Mouse (Mus musculus) midbrain, embryonic 10.5 days (tissue): ENCODE measurements around the gene Cox6b2. TPM values are rescaled to one million over a fixed set of nuclear protein-coding genes. Genes with fewer than 3 reads are reported as not detected.

Experiments
- DNase-seq: peaks from one replicate; pipeline ENCODE4 v3.0.0-alpha.2; 2017; ENCODE audit warnings: low spot score
- H3K27ac ChIP-seq: fragments of 300-500 bp; sonication (generic); replicated peaks from 2 replicates; pipeline ENCODE4 v1.5.1; 2016; ENCODE audit warnings: mild to moderate bottlenecking
- H3K27me3 ChIP-seq: fragments of 300-500 bp; sonication (generic); 2 replicates; pipeline ENCODE4 v1.6.1; 2016; ENCODE audit warnings: low read depth, mild to moderate bottlenecking; ENCODE audit not compliant: poor library complexity, severe bottlenecking
- H3K36me3 ChIP-seq: fragments of 300-500 bp; sonication (generic); 2 replicates; pipeline ENCODE4 v1.6.1; 2016; ENCODE audit warnings: mild to moderate bottlenecking, moderate library complexity
- H3K4me1 ChIP-seq: fragments of 300-500 bp; sonication (generic); 2 replicates; pipeline ENCODE4 v1.6.1; 2016
- H3K4me3 ChIP-seq: fragments of 300-500 bp; sonication (generic); 2 replicates; pipeline ENCODE4 v1.5.1; 2016; ENCODE audit warnings: mild to moderate bottlenecking, moderate library complexity
- H3K9me3 ChIP-seq: fragments of 300-500 bp; sonication (generic); replicated peaks from 2 replicates; pipeline ENCODE4 v1.6.1; 2016; ENCODE audit warnings: mild to moderate bottlenecking
- WGBS: fragments of 180-500 bp; shearing (Covaris S2); methylation state at CpG from one replicate; pipeline ENCODE4 v1.1.7; 2016; 5-methylcytosine and 5-hydroxymethylcytosine counted together
- polyA plus RNA-seq: library from polyadenylated mRNA; unstranded; fragments of >200 nt; fragmentation: Nextera tagmentation; extraction: Ambion mirVana; gene quantifications from 2 replicates; pipeline ENCODE4 v1.2.1, GENCODE M21; 2016

Cox6b2 gene
- polyA plus RNA-seq, 1 experiment from 2014 or later: 44.1 TPM

- Histone ChIP-seq H3K4me3 (no peak overlapping the region), H3K27ac (no peak overlapping the region), H3K4me1 (peaks cover 35% of the 10 kb centered on the region), H3K36me3 (no peaks in the 10 kb centered on the region), H3K9me3 (no peaks in the 10 kb centered on the region), H3K27me3 (peaks cover 53% of the 10 kb centered on the region)
- no peak for DNase-seq
- WGBS: 65% methylated on average over 3 of the region's 3 CpGs
Observed at GRCm38 (mm10) chr7:4782130-4782529, 29.2 kb upstream of the Cox6b2 start.

GRCm38 (mm10) chr7:4779921-4780320 lies 27.0 kb upstream of the Cox6b2 start:
- Histone ChIP-seq H3K4me3 (no peak overlapping the region), H3K4me1 (peaks cover 40% of the 10 kb centered on the region), H3K27me3 (peaks cover 67% of the 10 kb centered on the region), H3K36me3 (no peaks in the 10 kb centered on the region), H3K27ac (0 out of 2 replicates have a peak overlapping the region, but pooled peaks have one; percentile 13), H3K9me3 (0 out of 2 replicates have a peak, but pooled peaks cover 2% of the 10 kb centered on the region)
- 36% methylated on average over 5 of the region's 5 CpGs for WGBS
- DNase-seq: no peak

GRCm38 (mm10) chr7:4777851-4778637 lies 25.1 kb upstream of the Cox6b2 start:
- 0 out of 2 replicates have a peak, but pooled peaks cover 2% of the 10 kb centered on the region for H3K9me3 ChIP-seq
- peaks cover 40% of the 10 kb centered on the region for H3K4me1 ChIP-seq
- peak overlapping the region; percentile 7; the same call in 1 of the 2 replicates for H3K27ac ChIP-seq
- no peak for DNase-seq
- H3K4me3 ChIP-seq: peak overlapping the region; percentile 47
- H3K27me3 ChIP-seq: peaks cover 78% of the 10 kb centered on the region
- H3K36me3 ChIP-seq: no peaks in the 10 kb centered on the region
- 4% methylated on average over 19 of the region's 20 CpGs for WGBS

GRCm38 (mm10) chr7:4776861-4777830 lies 24.3 kb upstream of the Cox6b2 start:
- peak; percentile 87 for DNase-seq
- H3K27me3 ChIP-seq: peaks cover 72% of the 10 kb centered on the region
- under 1% methylated on average over 56 of the region's 56 CpGs for WGBS
- H3K4me1 ChIP-seq: peaks cover 37% of the 10 kb centered on the region
- H3K9me3 ChIP-seq: 0 out of 2 replicates have a peak, but pooled peaks cover 2% of the 10 kb centered on the region
- no peaks in the 10 kb centered on the region for H3K36me3 ChIP-seq
- peak overlapping the region; percentile 38; the same call in 1 of the 2 replicates for H3K27ac ChIP-seq
- H3K4me3 ChIP-seq: peak overlapping the region; percentile 47

- Histone ChIP-seq H3K36me3 (no peaks in the 10 kb centered on the region), H3K4me3 (no peak overlapping the region), H3K9me3 (0 out of 2 replicates have a peak, but pooled peaks cover 2% of the 10 kb centered on the region), H3K4me1 (peaks cover 30% of the 10 kb centered on the region), H3K27me3 (peaks cover 68% of the 10 kb centered on the region), H3K27ac (no peak overlapping the region)
- no peak for DNase-seq
- 59% methylated on average over 10 of the region's 10 CpGs for WGBS
Observed at GRCm38 (mm10) chr7:4776131-4776530, 23.2 kb upstream of the Cox6b2 start.

- Histone ChIP-seq H3K27me3 (peaks cover 23% of the 10 kb centered on the region), H3K4me3 (no peak within 1 kb of the TSS), H3K36me3 (no peaks in the 10 kb centered on the region), H3K9me3 (no peaks in the 10 kb centered on the region), H3K27ac (no peak within 1 kb of the TSS), H3K4me1 (peaks cover 5% of the 10 kb centered on the region)
- DNase-seq: no peak
- WGBS: 87% methylated on average over 4 of the region's 5 CpGs
Observed at GRCm38 (mm10) chr7:4771202-4771601, 18.3 kb upstream of the Cox6b2 start, which contains the start of gene Fam71e2. Gene Fam71e2 (minus strand): TSS chr7:4771302.

- H3K4me1 ChIP-seq: peaks cover 23% of the 10 kb centered on the region
- H3K36me3 ChIP-seq: no peaks in the 10 kb centered on the region
- DNase-seq: no peak
- no peak overlapping the region for H3K4me3 ChIP-seq
- H3K27ac ChIP-seq: no peak overlapping the region
- H3K9me3 ChIP-seq: no peaks in the 10 kb centered on the region
- WGBS: 16% methylated on average over 4 of the region's 4 CpGs
- H3K27me3 ChIP-seq: no peaks in the 10 kb centered on the region
Observed at GRCm38 (mm10) chr7:4764946-4765710, 12.2 kb upstream of the Cox6b2 start.

- 0 out of 2 replicates have a peak, but pooled peaks cover 2% of the 10 kb centered on the region for H3K27me3 ChIP-seq
Observed at GRCm38 (mm10) chr7:4759670-4760069, 6.8 kb upstream of the Cox6b2 start.

GRCm38 (mm10) chr7:4751971-4752820 lies 698 bp downstream of the Cox6b2 start:
- peaks cover under 1% of the 10 kb centered on the region for H3K36me3 ChIP-seq
- H3K4me3 ChIP-seq: peak overlapping the region; percentile 55
- peaks cover 6% of the 10 kb centered on the region for H3K9me3 ChIP-seq
- WGBS: 2% methylated on average over 30 of the region's 30 CpGs
- peak; percentile 84 for DNase-seq
- peaks cover 24% of the 10 kb centered on the region for H3K4me1 ChIP-seq
- H3K27ac ChIP-seq: peak overlapping the region; percentile 82
- H3K27me3 ChIP-seq: peaks cover 13% of the 10 kb centered on the region; the same call in 1 of the 2 replicates

More at GRCm38 (mm10) chr7:4759670-4760069, 6.8 kb upstream of the Cox6b2 start:
- Histone ChIP-seq H3K27ac (no peak overlapping the region), H3K9me3 (peaks cover 6% of the 10 kb centered on the region), H3K36me3 (no peaks in the 10 kb centered on the region), H3K4me1 (peaks cover 4% of the 10 kb centered on the region), H3K4me3 (no peak overlapping the region)
- WGBS: 39% methylated on average over 1 of the region's 1 CpGs
- DNase-seq: no peak

- DNase-seq: no peak
- H3K4me1 ChIP-seq: peaks cover 35% of the 10 kb centered on the region
- H3K36me3 ChIP-seq: peaks cover 27% of the 10 kb centered on the region
- no peak overlapping the region for H3K4me3 ChIP-seq
- H3K27me3 ChIP-seq: peaks cover 6% of the 10 kb centered on the region; the same call in 1 of the 2 replicates
- H3K27ac ChIP-seq: no peak overlapping the region
- H3K9me3 ChIP-seq: no peaks in the 10 kb centered on the region
- WGBS: 95% methylated on average over 2 of the region's 2 CpGs
Observed at GRCm38 (mm10) chr7:4749169-4749568, 3.7 kb downstream of the Cox6b2 start.

GRCm38 (mm10) chr7:4748321-4748720 lies 4.6 kb downstream of the Cox6b2 start:
- DNase-seq: no peak
- Histone ChIP-seq H3K9me3 (no peaks in the 10 kb centered on the region), H3K4me3 (no peak overlapping the region), H3K4me1 (peaks cover 35% of the 10 kb centered on the region), H3K36me3 (peaks cover 34% of the 10 kb centered on the region), H3K27ac (no peak overlapping the region), H3K27me3 (no peaks in the 10 kb centered on the region)
- 79% methylated on average over 4 of the region's 4 CpGs for WGBS
